Mouse (Mus musculus): ENCODE data around the gene Gfra4. TPM values are rescaled to one million over a fixed set of nuclear protein-coding genes. Genes with fewer than 3 reads are reported as not detected.

Gfra4 gene
- polyA plus RNA-seq, 1 experiment from 2014 or later, result 63.7 TPM

DNA sequence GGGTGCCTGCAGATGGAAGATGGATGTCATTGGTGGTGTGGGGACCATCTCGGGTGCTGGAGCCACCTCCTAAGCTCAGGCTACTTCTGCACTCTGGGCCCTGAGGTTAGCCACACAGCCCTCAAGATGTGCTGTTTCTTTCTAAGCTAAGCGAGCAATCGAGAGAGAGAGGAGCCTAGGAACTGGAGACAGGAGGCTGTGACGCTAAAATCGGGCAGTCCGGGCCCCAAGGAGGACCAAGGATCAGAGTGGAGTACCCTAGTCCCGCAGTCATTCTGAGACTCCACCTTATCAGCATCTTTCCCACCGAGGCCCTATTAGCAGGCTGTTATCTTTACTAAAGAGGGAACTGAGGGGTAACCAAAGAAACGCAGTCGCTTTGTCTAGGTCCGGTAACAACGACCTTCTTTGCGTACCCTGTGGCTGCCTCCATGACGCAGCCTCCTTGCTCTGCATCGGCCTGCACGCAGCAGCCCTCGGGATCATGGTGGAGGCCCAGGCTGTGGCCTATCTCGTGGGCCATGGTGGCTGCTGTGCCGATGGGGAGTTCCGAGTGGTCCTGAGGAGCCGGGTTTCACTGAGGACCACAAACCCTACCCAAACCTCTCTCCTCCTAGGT lies 11.9 kb upstream of the Gfra4 start:
- Histone ChIP-seq H3K4me2 (ENCODE audit: low read depth, low read length) (peak overlapping the region; percentile 51), H3K4me3 (ENCODE audit: low read depth, low read length) (peak overlapping the region; percentile 23), H3K9ac (replicated peaks; ENCODE audit: low read depth, low read length) (0 out of 2 replicates have a peak overlapping the region, but pooled peaks have one; percentile 21), H3K36me3 (ENCODE audit: control insufficient read depth, insufficient read depth, low read length) (no peaks in the 10 kb centered on the region), H3K27me3 (ENCODE audit: control insufficient read depth, insufficient read depth, low read length) (peaks cover 31% of the 10 kb centered on the region), H3K9me3 (ENCODE audit: control insufficient read depth, low read length) (no peaks in the 10 kb centered on the region), H3K4me1 (ENCODE audit: control insufficient read depth, insufficient read depth, low read length) (peaks cover 12% of the 10 kb centered on the region), H3K27ac (ENCODE audit: low read depth, low read length) (no peak overlapping the region)
- 3% methylated on average over 21 of the region's 21 CpGs for WGBS
- ATAC-seq (ENCODE audit: low read depth), result peak; percentile 21; the same call in 1 of the 2 replicates

DNA sequence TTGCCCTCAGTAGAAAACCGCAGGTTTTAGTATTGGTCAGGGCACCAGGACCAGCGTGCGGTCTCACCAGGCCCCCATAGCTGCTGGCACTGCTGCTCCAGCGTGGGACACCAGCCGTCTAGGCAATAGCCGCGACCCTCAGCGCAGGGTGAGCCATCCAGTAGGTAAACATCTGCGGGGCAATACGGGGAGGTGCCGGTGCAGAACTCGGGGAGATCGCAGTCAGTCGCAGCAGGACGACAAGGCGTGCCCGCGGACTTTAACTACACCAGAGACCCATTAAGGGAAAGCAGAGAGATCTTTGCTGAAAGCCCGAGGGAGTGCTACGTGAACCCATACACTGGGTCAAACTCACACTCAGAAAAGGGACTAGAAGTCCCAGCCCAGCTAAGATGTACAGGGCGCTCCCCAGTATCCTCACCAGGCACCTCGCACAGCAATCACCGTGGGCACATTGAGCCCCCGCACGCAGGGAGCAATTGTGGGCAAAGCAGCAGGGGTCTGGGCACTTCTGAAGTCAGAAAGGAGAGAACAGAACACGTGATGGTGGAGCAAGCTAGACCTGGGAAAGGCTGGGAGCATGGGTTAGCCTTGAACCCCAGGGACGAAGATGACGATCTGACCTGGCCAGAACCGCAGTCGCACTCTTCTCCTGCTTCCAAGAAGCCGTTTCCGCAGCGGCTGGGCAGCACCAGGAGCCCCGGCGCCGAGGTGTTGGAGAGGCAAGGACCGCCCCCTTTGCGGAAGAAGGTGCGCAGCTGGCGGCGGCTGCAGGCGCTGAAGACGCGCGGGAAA lies 11.2 kb upstream of the Gfra4 start:
- Histone ChIP-seq H3K27me3 (ENCODE audit: control insufficient read depth, insufficient read depth, low read length) (peaks cover 31% of the 10 kb centered on the region), H3K36me3 (ENCODE audit: control insufficient read depth, insufficient read depth, low read length) (no peaks in the 10 kb centered on the region), H3K9ac (replicated peaks; ENCODE audit: low read depth, low read length) (peak overlapping the region; percentile 21; the same call in 1 of the 2 replicates), H3K4me2 (ENCODE audit: low read depth, low read length) (peak overlapping the region; percentile 51), H3K9me3 (ENCODE audit: control insufficient read depth, low read length) (no peaks in the 10 kb centered on the region), H3K4me1 (ENCODE audit: control insufficient read depth, insufficient read depth, low read length) (peaks cover 12% of the 10 kb centered on the region), H3K27ac (ENCODE audit: low read depth, low read length) (no peak overlapping the region), H3K4me3 (ENCODE audit: low read depth, low read length) (peak overlapping the region; percentile 23)
- ATAC-seq (ENCODE audit: low read depth), result 0 out of 2 replicates have a peak, but pooled peaks have one; percentile 26
- 2% methylated on average over 45 of the region's 45 CpGs for WGBS

DNA sequence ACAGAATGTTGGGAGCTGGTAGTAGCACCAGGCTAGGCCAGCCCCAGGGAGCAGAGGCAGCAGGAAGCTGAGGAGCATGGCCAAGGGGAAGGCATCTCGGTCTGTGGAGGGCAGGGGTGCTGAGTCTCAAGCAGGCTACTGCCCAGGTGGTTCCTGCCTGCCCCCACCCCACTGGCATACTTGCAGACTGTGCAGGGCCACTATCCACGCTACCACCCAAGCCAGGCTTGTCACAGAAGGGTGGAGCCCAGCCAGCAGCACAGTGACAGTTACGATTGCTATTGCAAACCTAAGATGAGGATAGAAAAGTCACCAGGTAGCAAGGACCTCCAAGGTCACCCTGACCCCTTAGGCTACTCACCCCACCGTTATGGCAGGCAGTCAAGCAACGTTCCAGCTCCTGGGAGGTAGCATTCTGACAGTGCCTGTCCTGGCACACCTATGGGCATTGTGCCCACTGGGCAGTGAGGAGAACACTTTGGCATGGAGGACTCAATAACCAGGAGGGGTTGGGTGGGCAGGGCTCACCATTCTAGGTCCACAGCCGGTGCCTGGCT lies 10.1 kb upstream of the Gfra4 start:
- H3K9ac ChIP-seq (replicated peaks; ENCODE audit: low read depth, low read length), result no peak overlapping the region
- no peaks in the 10 kb centered on the region for H3K9me3 ChIP-seq (ENCODE audit: control insufficient read depth, low read length)
- peaks cover 12% of the 10 kb centered on the region for H3K4me1 ChIP-seq (ENCODE audit: control insufficient read depth, insufficient read depth, low read length)
- H3K36me3 ChIP-seq (ENCODE audit: control insufficient read depth, insufficient read depth, low read length), result no peaks in the 10 kb centered on the region
- no peak for ATAC-seq (ENCODE audit: low read depth)
- no peak overlapping the region for H3K4me3 ChIP-seq (ENCODE audit: low read depth, low read length)
- H3K27ac ChIP-seq (ENCODE audit: low read depth, low read length), result no peak overlapping the region
- 68% methylated on average over 6 of the region's 6 CpGs for WGBS
- no peak overlapping the region for H3K4me2 ChIP-seq (ENCODE audit: low read depth, low read length)
- peaks cover 31% of the 10 kb centered on the region for H3K27me3 ChIP-seq (ENCODE audit: control insufficient read depth, insufficient read depth, low read length)

DNA sequence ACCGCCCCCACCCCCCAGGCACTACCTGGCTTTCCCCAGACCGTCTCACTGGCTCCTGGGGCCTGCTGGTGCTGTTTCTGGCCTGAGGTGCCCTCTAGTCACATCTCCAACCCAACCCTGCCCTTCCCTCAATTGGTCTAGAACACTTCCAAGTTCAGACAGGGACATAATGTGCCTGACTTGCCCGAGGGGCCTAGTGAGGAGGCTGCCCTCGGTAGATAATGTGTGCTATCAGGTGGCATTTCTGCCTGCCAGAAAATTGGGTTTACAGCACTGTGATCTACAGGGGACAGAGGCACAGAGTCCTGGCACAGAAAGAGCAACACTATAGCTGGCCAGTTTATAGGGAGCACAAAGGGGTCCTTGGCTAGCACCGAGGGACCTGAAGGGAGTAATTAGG lies 9.2 kb upstream of the Gfra4 start:
- Histone ChIP-seq H3K27me3 (ENCODE audit: control insufficient read depth, insufficient read depth, low read length) (peaks cover 31% of the 10 kb centered on the region), H3K4me3 (ENCODE audit: low read depth, low read length) (no peak overlapping the region), H3K27ac (ENCODE audit: low read depth, low read length) (no peak overlapping the region), H3K36me3 (ENCODE audit: control insufficient read depth, insufficient read depth, low read length) (no peaks in the 10 kb centered on the region), H3K9me3 (ENCODE audit: control insufficient read depth, low read length) (no peaks in the 10 kb centered on the region), H3K4me2 (ENCODE audit: low read depth, low read length) (no peak overlapping the region), H3K4me1 (ENCODE audit: control insufficient read depth, insufficient read depth, low read length) (peaks cover 12% of the 10 kb centered on the region), H3K9ac (replicated peaks; ENCODE audit: low read depth, low read length) (no peak overlapping the region)
- no peak for ATAC-seq (ENCODE audit: low read depth)
- 73% methylated on average over 5 of the region's 5 CpGs for WGBS

DNA sequence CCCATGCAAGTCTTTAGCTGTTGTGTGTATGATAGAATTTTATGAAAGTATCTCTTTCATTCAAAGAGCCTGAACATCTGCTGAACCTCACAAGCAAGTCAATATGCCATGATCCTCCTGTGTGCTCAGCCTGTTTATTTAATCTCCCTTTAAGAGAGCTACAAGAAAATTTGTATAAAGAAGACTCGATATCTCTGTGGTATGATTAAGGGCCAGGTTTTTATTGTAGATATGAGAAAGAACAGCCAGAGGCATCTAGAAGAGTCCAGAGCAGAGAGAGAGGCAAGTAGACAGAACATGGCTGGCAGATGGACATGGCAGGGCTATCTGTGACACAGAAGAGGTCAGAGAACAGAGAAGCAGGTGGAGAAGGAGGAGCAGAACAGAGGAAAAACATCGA lies 3.1 kb upstream of the Gfra4 start:
- H3K4me3 ChIP-seq (ENCODE audit: low read depth, low read length), result no peak overlapping the region
- H3K9me3 ChIP-seq (ENCODE audit: control insufficient read depth, low read length), result no peaks in the 10 kb centered on the region
- no peak for ATAC-seq (ENCODE audit: low read depth)
- H3K4me1 ChIP-seq (ENCODE audit: control insufficient read depth, insufficient read depth, low read length), result no peaks in the 10 kb centered on the region
- H3K4me2 ChIP-seq (ENCODE audit: low read depth, low read length), result no peak overlapping the region
- 86% methylated on average over 2 of the region's 2 CpGs for WGBS
- H3K27me3 ChIP-seq (ENCODE audit: control insufficient read depth, insufficient read depth, low read length), result peaks cover 14% of the 10 kb centered on the region; the same call in 1 of the 2 replicates
- no peak overlapping the region for H3K9ac ChIP-seq (replicated peaks; ENCODE audit: low read depth, low read length)
- H3K27ac ChIP-seq (ENCODE audit: low read depth, low read length), result no peak overlapping the region
- no peaks in the 10 kb centered on the region for H3K36me3 ChIP-seq (ENCODE audit: control insufficient read depth, insufficient read depth, low read length)

DNA sequence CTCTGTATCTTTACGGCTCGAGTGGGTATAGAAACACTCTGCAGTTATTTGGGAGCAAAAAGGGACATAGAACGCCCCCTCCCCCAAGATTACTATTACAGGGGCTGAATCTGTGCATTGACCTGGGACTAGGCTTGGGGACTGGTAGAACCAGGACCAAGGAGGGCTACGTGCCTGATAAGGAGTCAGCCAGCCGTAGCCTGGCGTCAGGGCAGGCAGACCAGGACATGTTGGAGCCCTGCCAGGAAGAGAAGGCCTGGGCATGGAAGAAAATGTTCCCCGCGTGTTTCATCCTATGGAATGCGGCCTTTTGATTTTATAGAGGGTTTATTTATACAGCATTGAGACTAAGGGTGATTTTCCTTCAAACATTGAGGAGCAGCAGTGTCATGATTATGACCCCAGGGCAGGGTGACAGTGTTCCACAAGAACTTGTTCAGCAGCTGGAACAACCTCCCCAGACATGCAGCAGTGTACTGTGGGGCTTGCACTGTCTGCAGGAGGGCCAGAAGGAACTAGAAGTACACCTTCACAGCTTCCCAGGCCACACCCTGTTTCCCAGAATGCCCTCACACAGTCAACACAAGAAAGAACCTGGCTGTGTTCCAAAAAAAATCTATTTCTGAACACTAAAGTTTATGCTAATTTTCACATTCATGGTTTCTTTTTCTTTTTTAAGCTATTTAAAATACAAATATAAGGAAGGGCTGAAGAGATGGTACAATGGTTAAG lies 2.3 kb upstream of the Gfra4 start:
- Histone ChIP-seq H3K27me3 (ENCODE audit: control insufficient read depth, insufficient read depth, low read length) (peaks cover 14% of the 10 kb centered on the region; the same call in 1 of the 2 replicates), H3K27ac (ENCODE audit: low read depth, low read length) (no peak overlapping the region), H3K9ac (replicated peaks; ENCODE audit: low read depth, low read length) (no peak overlapping the region), H3K4me3 (ENCODE audit: low read depth, low read length) (no peak overlapping the region), H3K9me3 (ENCODE audit: control insufficient read depth, low read length) (no peaks in the 10 kb centered on the region), H3K4me1 (ENCODE audit: control insufficient read depth, insufficient read depth, low read length) (no peaks in the 10 kb centered on the region), H3K4me2 (ENCODE audit: low read depth, low read length) (no peak overlapping the region), H3K36me3 (ENCODE audit: control insufficient read depth, insufficient read depth, low read length) (no peaks in the 10 kb centered on the region)
- ATAC-seq (ENCODE audit: low read depth), result no peak
- WGBS, result 79% methylated on average over 9 of the region's 9 CpGs

DNA sequence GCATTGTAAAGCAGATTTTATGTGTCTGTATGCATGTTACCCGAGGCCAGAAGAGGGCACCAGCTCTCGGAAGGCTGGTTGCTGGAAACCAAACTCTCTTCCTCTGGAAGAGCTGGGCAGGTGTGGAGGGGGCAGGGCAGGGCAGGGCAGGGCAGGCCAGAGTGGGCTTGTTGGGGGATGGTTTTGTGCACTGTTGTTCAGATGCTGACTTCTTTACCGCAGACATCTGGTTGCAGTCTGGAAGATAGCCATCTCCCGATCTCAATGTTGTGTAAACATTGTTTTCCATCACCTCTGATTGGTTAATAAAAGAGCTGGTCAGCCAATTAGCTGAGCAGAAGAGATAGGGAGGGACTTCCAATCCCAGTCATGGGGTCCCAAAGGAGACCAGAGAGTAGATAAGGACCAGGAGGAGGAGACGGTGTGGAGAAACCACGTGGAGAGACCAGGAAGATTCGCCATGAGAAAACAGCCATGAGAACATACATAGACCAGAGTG lies 1.5 kb upstream of the Gfra4 start:
- ATAC-seq (ENCODE audit: low read depth), result no peak
- no peak overlapping the region for H3K9ac ChIP-seq (replicated peaks; ENCODE audit: low read depth, low read length)
- no peak overlapping the region for H3K4me3 ChIP-seq (ENCODE audit: low read depth, low read length)
- no peaks in the 10 kb centered on the region for H3K9me3 ChIP-seq (ENCODE audit: control insufficient read depth, low read length)
- no peak overlapping the region for H3K27ac ChIP-seq (ENCODE audit: low read depth, low read length)
- 24% methylated on average over 7 of the region's 7 CpGs for WGBS
- no peaks in the 10 kb centered on the region for H3K36me3 ChIP-seq (ENCODE audit: control insufficient read depth, insufficient read depth, low read length)
- no peaks in the 10 kb centered on the region for H3K4me1 ChIP-seq (ENCODE audit: control insufficient read depth, insufficient read depth, low read length)
- no peak overlapping the region for H3K4me2 ChIP-seq (ENCODE audit: low read depth, low read length)
- peaks cover 19% of the 10 kb centered on the region; the same call in 1 of the 2 replicates for H3K27me3 ChIP-seq (ENCODE audit: control insufficient read depth, insufficient read depth, low read length)

DNA sequence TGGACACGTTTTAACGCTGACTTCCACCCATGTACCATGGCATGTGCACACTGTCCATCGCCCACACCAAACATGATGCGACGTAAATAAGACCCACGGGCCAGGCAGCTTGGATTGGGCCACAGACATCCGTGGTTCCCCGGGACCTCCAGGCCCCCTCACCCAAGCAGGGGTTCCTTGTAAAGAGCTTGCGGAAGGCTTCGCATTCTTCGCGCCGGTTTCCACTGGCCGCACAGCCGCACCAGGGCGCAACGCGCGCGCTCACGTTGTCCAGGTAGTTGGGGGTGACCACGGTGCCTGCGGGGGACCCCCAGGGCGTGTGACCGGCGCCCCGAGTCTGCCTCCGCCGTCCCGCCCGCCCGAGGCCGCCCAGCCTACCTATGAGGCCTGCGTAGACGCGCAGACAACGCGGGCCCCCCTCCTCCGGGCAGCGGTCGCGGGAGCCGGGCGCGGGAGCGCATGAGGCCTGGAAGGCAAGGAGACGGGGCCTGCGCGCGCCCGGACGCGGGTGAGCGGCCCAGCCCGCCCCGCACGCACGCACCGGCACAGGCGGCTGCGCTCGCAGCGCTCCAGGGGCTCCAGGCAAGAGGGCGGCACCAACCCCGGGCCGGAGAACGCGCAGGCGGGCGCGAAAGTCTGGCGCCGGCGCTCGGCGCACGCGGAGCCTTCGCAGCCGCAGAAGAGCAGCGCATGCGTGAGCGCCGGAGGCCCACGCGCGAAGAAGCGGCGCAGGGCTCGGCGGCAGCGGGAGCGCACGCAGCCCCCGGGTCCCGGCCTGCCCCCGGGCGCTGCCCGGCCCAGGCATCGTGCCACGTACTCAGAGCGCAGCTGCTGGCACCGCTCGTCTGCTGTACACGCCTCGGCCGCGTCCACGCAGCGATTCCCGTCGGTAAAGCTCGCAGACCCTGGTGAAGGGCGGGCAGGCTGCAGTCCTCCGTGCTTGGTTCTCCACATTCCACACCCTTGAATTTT lies 1.7 kb downstream of the Gfra4 start:
- H3K4me1 ChIP-seq (ENCODE audit: control insufficient read depth, insufficient read depth, low read length), result no peaks in the 10 kb centered on the region
- no peaks in the 10 kb centered on the region for H3K9me3 ChIP-seq (ENCODE audit: control insufficient read depth, low read length)
- H3K27me3 ChIP-seq (ENCODE audit: control insufficient read depth, insufficient read depth, low read length), result peaks cover 19% of the 10 kb centered on the region; the same call in 1 of the 2 replicates
- 3% methylated on average over 111 of the region's 115 CpGs for WGBS
- H3K4me2 ChIP-seq (ENCODE audit: low read depth, low read length), result peak overlapping the region; percentile 78
- peak; percentile 91 for ATAC-seq (ENCODE audit: low read depth)
- H3K27ac ChIP-seq (ENCODE audit: low read depth, low read length), result peak overlapping the region; percentile 70
- H3K9ac ChIP-seq (replicated peaks; ENCODE audit: low read depth, low read length), result peak overlapping the region; percentile 70
- H3K36me3 ChIP-seq (ENCODE audit: control insufficient read depth, insufficient read depth, low read length), result no peaks in the 10 kb centered on the region
- H3K4me3 ChIP-seq (ENCODE audit: low read depth, low read length), result peak overlapping the region; percentile 63

Measured in neural tube, embryonic 14.5 days (tissue).